ENCODE assay signal across 23 mouse cellular contexts in genomic region chr7:103874451-103874850, GRCm38 (mm10). TPM values are rescaled to one million over a fixed set of nuclear protein-coding genes. Genes with fewer than 3 reads are reported as not detected.
DNase-seq lines count a peak whose midpoint lies in the region; ATAC-seq and TF ChIP-seq lines count a peak whose summit lies in the region.
"Had no signal": no experiment of that assay in that cellular context is flagged by ENCODE, and none has a peak within 500 bp of the region (broad histone marks: within the 10 kb centered on the region; RNA-seq: fewer than 3 reads in every experiment).

No protein-coding gene starts in this region.

- DNase-seq in heart, adult 2 months: no peak
- DNase-seq in heart, postnatal 25 days (ENCODE audit: low spot score): no peak
- DNase-seq in 3T3-L1 (ENCODE audit: low read depth, low spot score): peak; percentile 1
- DNase-seq in adrenal gland, postnatal 14 days: no peak
- no peak for DNase-seq in cerebellum, adult 9-11 months
- DNase-seq: adrenal gland, postnatal 10 days; B cell, adult 2 months; cerebellum, postnatal 14 days; gastrocnemius, postnatal 14 days; heart, postnatal 4 days; kidney, postnatal 4 days; lung, postnatal 14 days; thymus, postnatal 36 days had no signal

- H3K4me3 ChIP-seq in heart, adult 2 months: no peak overlapping the region
- H3K4me3 ChIP-seq in cortical plate, adult 2 months (ENCODE audit: insufficient read depth, low read length): no peak overlapping the region
- H3K4me3 ChIP-seq in liver, embryonic 15.5 days (replicated peaks): no peak overlapping the region
- H3K4me3 ChIP-seq in neural tube, embryonic 15.5 days (replicated peaks): no peak overlapping the region
- H3K4me3 ChIP-seq: limb, embryonic 12.5 days had no signal

- H3K27me3 ChIP-seq in heart, adult 2 months (ENCODE audit: control insufficient read depth, insufficient read depth, low read length): no peaks in the 10 kb centered on the region
- H3K27me3 ChIP-seq in liver, embryonic 15.5 days: no peaks in the 10 kb centered on the region
- no peaks in the 10 kb centered on the region for H3K27me3 ChIP-seq in neural tube, embryonic 15.5 days (replicated peaks)
- H3K27me3 ChIP-seq: limb, embryonic 12.5 days had no signal

- H3K9ac ChIP-seq in heart, adult 2 months (ENCODE audit: low read depth, low read length): no peak overlapping the region
- H3K9ac ChIP-seq in liver, embryonic 15.5 days: peak overlapping the region; percentile 40; the same call in 1 of the 2 replicates
- no peak overlapping the region for H3K9ac ChIP-seq in neural tube, embryonic 15.5 days (replicated peaks)
- H3K9ac ChIP-seq: limb, embryonic 12.5 days had no signal

- no peak for ATAC-seq in liver, embryonic 15.5 days (ENCODE audit: insufficient read depth)
- ATAC-seq in neural tube, embryonic 15.5 days (ENCODE audit: low FRiP score): no peak

- H3K27ac ChIP-seq in heart, adult 2 months: no peak overlapping the region
- no peak overlapping the region for H3K27ac ChIP-seq in cortical plate, adult 2 months (ENCODE audit: insufficient read depth, low read length)
- peak overlapping the region; percentile 88 for H3K27ac ChIP-seq in liver, embryonic 15.5 days (replicated peaks)
- no peak overlapping the region for H3K27ac ChIP-seq in neural tube, embryonic 15.5 days (replicated peaks)
- H3K27ac ChIP-seq: limb, embryonic 12.5 days had no signal

- intact Hi-C loops in heart, adult 2 months (cut with DNase I): loop anchor here (5.0 kb wide), 1 partner anchor 82 kb away; the partner anchor contains the start of gene Olfr67
- intact Hi-C loops in heart, postnatal 25 days (cut with DNase I): loop anchor here (5.0 kb wide), 1 partner anchor 82 kb away; the partner anchor contains the start of gene Olfr67

- no peaks in the 10 kb centered on the region for H3K4me1 ChIP-seq in heart, adult 2 months (ENCODE audit: control insufficient read depth, insufficient read depth, low read length)
- H3K4me1 ChIP-seq in cortical plate, adult 2 months (ENCODE audit: control insufficient read depth, insufficient read depth, low read length): no peaks in the 10 kb centered on the region
- peaks cover 65% of the 10 kb centered on the region for H3K4me1 ChIP-seq in liver, embryonic 15.5 days (replicated peaks)
- H3K4me1 ChIP-seq in neural tube, embryonic 15.5 days: no peaks in the 10 kb centered on the region
- H3K4me1 ChIP-seq: limb, embryonic 12.5 days had no signal

- H3K36me3 ChIP-seq in heart, adult 2 months (ENCODE audit: control insufficient read depth, insufficient read depth, low read length): no peaks in the 10 kb centered on the region
- H3K36me3 ChIP-seq in liver, embryonic 15.5 days (replicated peaks): no peaks in the 10 kb centered on the region
- no peaks in the 10 kb centered on the region for H3K36me3 ChIP-seq in neural tube, embryonic 15.5 days
- H3K36me3 ChIP-seq: limb, embryonic 12.5 days had no signal

- TF ChIP-seq POLR2A in heart, adult 2 months (IDR thresholded peaks at IDR 0.05; ENCODE audit: insufficient read depth, low read depth, low read length): no peak
- no peak for TF ChIP-seq POLR2A in cortical plate, adult 2 months (IDR thresholded peaks at IDR 0.05; ENCODE audit: extremely low read depth, insufficient read depth, low read length)

- 40% methylated on average over 5 of the region's 5 CpGs for WGBS in heart, adult 2 months
- WGBS in liver, embryonic 15.5 days (ENCODE audit: insufficient replicate concordance): 17% methylated on average over 5 of the region's 5 CpGs
- WGBS in neural tube, embryonic 15.5 days: 58% methylated on average over 5 of the region's 5 CpGs

- TF ChIP-seq CTCF in heart, adult 2 months (IDR thresholded peaks at IDR 0.05): 0 out of 2 replicates have a peak, but pooled peaks have one; percentile 2
- 0 out of 2 replicates have a peak, but pooled peaks have one; percentile 1 for TF ChIP-seq CTCF in cortical plate, adult 2 months (IDR thresholded peaks at IDR 0.05; ENCODE audit: extremely low read depth, insufficient read depth, low read length)

- no peak for TF ChIP-seq EP300 in heart, adult 2 months (IDR thresholded peaks at IDR 0.05; ENCODE audit: insufficient read depth, low read depth, low read length)

- H3K4me2 ChIP-seq in liver, embryonic 15.5 days: peak overlapping the region; percentile 16; the same call in 1 of the 2 replicates
- H3K4me2 ChIP-seq in neural tube, embryonic 15.5 days: no peak overlapping the region
- H3K4me2 ChIP-seq: heart, embryonic 11.5 days; limb, embryonic 12.5 days; midbrain, embryonic 11.5 days had no signal

- H3K9me3 ChIP-seq in liver, embryonic 15.5 days (replicated peaks): no peaks in the 10 kb centered on the region
- no peaks in the 10 kb centered on the region for H3K9me3 ChIP-seq in neural tube, embryonic 15.5 days (replicated peaks)
- H3K9me3 ChIP-seq: limb, embryonic 12.5 days had no signal

- no peaks in the 10 kb centered on the region for H3K79me2 ChIP-seq in heart, adult 2 months (replicated peaks; ENCODE audit: control insufficient read depth, insufficient read depth, low read length)

RNA-seq across cellular contexts. Expression of gene Olfr66, which starts 11.6 kb away (rescaled TPM):
- total RNA-seq in heart, adult 2 months (2021): not detected
- not detected in 2 replicates for polyA plus RNA-seq in heart, adult 2 months (2012; rRNA removed)
- total RNA-seq in heart, postnatal 25 days (2021): not detected
- not detected in 2 replicates for polyA plus RNA-seq in cortical plate, adult 2 months (2012; rRNA removed)
- polyA plus RNA-seq in liver, embryonic 15.5 days (2015; fragmentation: Nextera tagmentation; extraction: Ambion mirVana): 0.13 TPM in 1 of 2 replicates, not detected in the other
- not detected in 2 replicates for polyA plus RNA-seq in neural tube, embryonic 15.5 days (2015; fragmentation: Nextera tagmentation; extraction: Ambion mirVana)
- not detected in 2 replicates for total RNA-seq in adrenal gland, postnatal 14 days (2021)
- total RNA-seq: adrenal gland, postnatal 10 days; gastrocnemius, postnatal 14 days; heart, postnatal 4 days; left cerebral cortex, adult 18-20 months had no signal
- polyA plus RNA-seq: embryonic facial prominence, embryonic 11.5 days; heart, embryonic 11.5 days; intestine, embryonic 14.5 days; limb, embryonic 12.5 days; midbrain, embryonic 11.5 days; spleen, adult 2 months had no signal

RNA-seq across cellular contexts. Expression of gene Olfr64, which starts 19.8 kb away (rescaled TPM):
- total RNA-seq in heart, adult 2 months (2021): not detected
- polyA plus RNA-seq in heart, adult 2 months (2012; rRNA removed): not detected in 2 replicates
- total RNA-seq in heart, postnatal 25 days (2021): not detected
- polyA plus RNA-seq in cortical plate, adult 2 months (2012; rRNA removed): not detected in 2 replicates
- polyA plus RNA-seq in liver, embryonic 15.5 days (2015; fragmentation: Nextera tagmentation; extraction: Ambion mirVana): not detected in 2 replicates
- polyA plus RNA-seq in neural tube, embryonic 15.5 days (2015; fragmentation: Nextera tagmentation; extraction: Ambion mirVana): not detected in 2 replicates
- total RNA-seq in adrenal gland, postnatal 14 days (2021): not detected in 2 replicates
- total RNA-seq: adrenal gland, postnatal 10 days; gastrocnemius, postnatal 14 days; heart, postnatal 4 days; left cerebral cortex, adult 18-20 months had no signal
- polyA plus RNA-seq: embryonic facial prominence, embryonic 11.5 days; heart, embryonic 11.5 days; intestine, embryonic 14.5 days; limb, embryonic 12.5 days; midbrain, embryonic 11.5 days; spleen, adult 2 months had no signal

RNA-seq across cellular contexts. Expression of gene Hbb-y, which starts 21.4 kb away (rescaled TPM):
- total RNA-seq in heart, adult 2 months (2021): not detected
- not detected in 2 replicates for polyA plus RNA-seq in heart, adult 2 months (2012; rRNA removed)
- not detected for total RNA-seq in heart, postnatal 25 days (2021)
- polyA plus RNA-seq in cortical plate, adult 2 months (2012; rRNA removed): 0.95 and 1.0 TPM in 2 replicates
- 304 and 542 TPM in 2 replicates for polyA plus RNA-seq in liver, embryonic 15.5 days (2015; fragmentation: Nextera tagmentation; extraction: Ambion mirVana)
- 141 and 250 TPM in 2 replicates for polyA plus RNA-seq in neural tube, embryonic 15.5 days (2015; fragmentation: Nextera tagmentation; extraction: Ambion mirVana)
- total RNA-seq in adrenal gland, postnatal 14 days (2021): not detected in 2 replicates
- total RNA-seq: adrenal gland, postnatal 10 days; gastrocnemius, postnatal 14 days; left cerebral cortex, adult 18-20 months had no signal

RNA-seq across cellular contexts. Expression of gene Olfr65, which starts 28.8 kb away (rescaled TPM):
- not detected for total RNA-seq in heart, adult 2 months (2021)
- not detected in 2 replicates for polyA plus RNA-seq in heart, adult 2 months (2012; rRNA removed)
- not detected for total RNA-seq in heart, postnatal 25 days (2021)
- not detected in 2 replicates for polyA plus RNA-seq in cortical plate, adult 2 months (2012; rRNA removed)
- not detected in 2 replicates for polyA plus RNA-seq in liver, embryonic 15.5 days (2015; fragmentation: Nextera tagmentation; extraction: Ambion mirVana)
- not detected in 2 replicates for polyA plus RNA-seq in neural tube, embryonic 15.5 days (2015; fragmentation: Nextera tagmentation; extraction: Ambion mirVana)
- total RNA-seq in adrenal gland, postnatal 14 days (2021): not detected in 2 replicates
- total RNA-seq: adrenal gland, postnatal 10 days; gastrocnemius, postnatal 14 days; heart, postnatal 4 days; left cerebral cortex, adult 18-20 months had no signal
- polyA plus RNA-seq: embryonic facial prominence, embryonic 11.5 days; heart, embryonic 11.5 days; intestine, embryonic 14.5 days; limb, embryonic 12.5 days; midbrain, embryonic 11.5 days; spleen, adult 2 months had no signal

RNA-seq across cellular contexts. Expression of gene Hbb-bh1, which starts 31.5 kb away (rescaled TPM):
- total RNA-seq in heart, adult 2 months (2021): not detected
- not detected in 2 replicates for polyA plus RNA-seq in heart, adult 2 months (2012; rRNA removed)
- total RNA-seq in heart, postnatal 25 days (2021): not detected
- not detected in 2 replicates for polyA plus RNA-seq in cortical plate, adult 2 months (2012; rRNA removed)
- polyA plus RNA-seq in liver, embryonic 15.5 days (2015; fragmentation: Nextera tagmentation; extraction: Ambion mirVana): 44.8 and 64.6 TPM in 2 replicates
- 1.5 and 2.4 TPM in 2 replicates for polyA plus RNA-seq in neural tube, embryonic 15.5 days (2015; fragmentation: Nextera tagmentation; extraction: Ambion mirVana)
- total RNA-seq in adrenal gland, postnatal 14 days (2021): not detected in 2 replicates
- total RNA-seq: adrenal gland, postnatal 10 days; gastrocnemius, postnatal 14 days; heart, postnatal 4 days; left cerebral cortex, adult 18-20 months had no signal

Comparison
In these comparisons a context has a peak if more than half of its experiments do, and no peak if none do; other contexts are left out.
1. RNA of gene Hbb-y, which starts 21.4 kb away (polyA plus RNA-seq): 304 to 542 TPM in liver, embryonic 15.5 days and 141 to 250 TPM in neural tube, embryonic 15.5 days; 0.95 to 1.0 TPM in cortical plate, adult 2 months and not detected in heart, adult 2 months; every median in the first group is over 10 times any median in the second.